Mouse (Mus musculus): ENCODE data around the gene Nuak1.
"Not testable (repeated sequence)": the region's sequence is repeated elsewhere in the genome, so short reads cannot be mapped to it uniquely, and the experiment has no call there.

The Nuak1 gene

GRCm38 (mm10) chr10:84440541-84441433, at the start of gene Nuak1:
Nuak1 (minus strand) TSS chr10:84440597.
- peak; percentile 87 for DNase-seq (ENCODE audit: low spot score)

DNA sequence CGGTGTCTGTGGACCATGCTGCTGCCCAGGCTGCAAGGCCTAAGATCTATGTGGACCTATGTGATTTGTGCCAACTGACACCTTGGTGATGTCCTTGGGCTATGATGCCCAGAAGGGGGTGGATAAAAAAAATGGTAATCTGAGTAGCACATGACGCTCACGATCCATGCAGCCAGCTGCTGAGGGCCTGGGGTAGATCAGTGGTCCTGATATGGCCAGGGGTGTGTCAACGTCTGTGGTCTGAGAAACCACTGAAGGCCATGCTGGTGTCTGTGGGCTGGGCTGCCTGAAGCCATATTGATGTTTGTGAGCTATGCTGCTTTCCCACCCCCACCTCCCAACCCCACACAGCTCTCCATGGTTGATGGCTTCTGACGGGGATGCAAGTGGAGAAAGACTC, 49.7 kb upstream of the Nuak1 start:
- DNase-seq (ENCODE audit: low spot score) = no peak

- peak; percentile 38 for DNase-seq (ENCODE audit: low spot score)
These were observed 47.9 kb upstream of the Nuak1 start for GRCm38 (mm10) chr10:84488315-84488714.

- no peak for DNase-seq (ENCODE audit: low spot score)
These were observed 44.3 kb upstream of the Nuak1 start for GRCm38 (mm10) chr10:84484661-84485060.

- DNase-seq (ENCODE audit: low spot score) = no peak
These were observed 43.2 kb upstream of the Nuak1 start for GRCm38 (mm10) chr10:84483553-84483952.

- no peak for DNase-seq (ENCODE audit: low spot score)
These were observed 42.7 kb upstream of the Nuak1 start for GRCm38 (mm10) chr10:84483069-84483468.

DNA sequence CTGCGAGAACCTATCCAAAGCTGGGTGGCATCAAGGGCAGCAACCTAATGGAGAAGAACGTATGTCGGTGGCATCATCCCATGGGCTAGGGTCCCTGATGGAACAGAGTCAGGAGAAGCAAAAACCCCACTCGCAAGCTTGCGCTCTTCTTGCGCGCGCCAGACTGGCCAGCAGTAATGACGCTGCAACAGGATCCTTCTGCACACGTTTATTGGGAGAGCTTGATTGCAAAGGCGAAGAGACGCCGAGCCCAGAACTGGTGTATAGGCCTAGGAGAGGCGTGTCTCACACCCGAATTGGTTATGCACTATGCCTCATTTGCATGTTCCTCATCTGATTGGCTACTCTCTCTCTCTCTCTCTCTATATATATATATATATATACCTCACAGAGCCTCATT, 42.0 kb upstream of the Nuak1 start:
- DNase-seq (ENCODE audit: low spot score) = not testable (repeated sequence)

DNA sequence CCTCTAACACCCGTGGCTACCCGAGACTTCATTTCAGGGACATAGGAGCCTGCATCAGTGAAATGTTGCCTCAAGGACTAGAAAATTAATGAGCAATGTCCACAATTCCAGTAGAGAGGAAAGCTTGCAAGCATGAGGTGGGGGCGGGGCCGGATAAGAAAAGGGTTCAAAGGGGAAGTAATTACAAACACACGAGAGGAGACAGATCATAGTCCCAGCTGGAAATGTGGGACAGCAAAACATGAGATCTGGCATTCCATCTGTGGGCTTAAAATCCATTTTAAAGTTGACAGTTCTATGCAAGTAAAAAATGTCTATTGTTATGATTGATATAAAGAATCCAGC, 40.9 kb upstream of the Nuak1 start:
- peak; percentile 21 for DNase-seq (ENCODE audit: low spot score)

DNA sequence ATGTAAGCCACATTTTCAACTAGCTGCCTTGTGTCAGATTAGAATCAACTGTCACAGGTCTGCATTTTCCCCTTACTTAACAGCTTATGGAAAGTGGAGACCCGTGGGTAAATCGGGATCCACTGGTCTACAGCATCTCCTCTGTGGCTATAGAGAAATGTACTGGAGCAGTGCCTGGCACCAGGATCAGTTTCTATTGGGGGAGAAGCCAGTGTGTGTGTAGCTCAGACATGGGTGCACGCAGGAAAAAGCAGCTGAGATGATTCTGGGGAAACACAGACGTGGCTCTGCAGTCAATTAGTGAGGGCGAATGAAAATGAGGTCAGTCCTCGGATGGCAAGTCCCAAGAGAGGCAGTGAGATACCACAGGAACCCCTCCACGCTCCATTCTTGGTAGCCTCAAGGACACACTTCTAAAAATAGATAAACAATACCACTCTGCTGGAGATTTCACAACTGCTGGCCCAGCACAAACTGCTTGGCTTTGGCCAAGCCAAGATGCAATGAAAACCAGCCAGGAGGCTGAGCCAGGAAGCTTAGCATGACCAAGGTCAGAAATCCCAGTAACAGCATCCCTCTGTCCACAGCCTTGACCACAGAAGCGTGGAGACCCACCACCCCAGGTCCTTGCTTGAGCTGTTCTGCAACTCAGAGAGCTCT, 40.4 kb upstream of the Nuak1 start:
- peak; percentile 18 for DNase-seq (ENCODE audit: low spot score)

DNA sequence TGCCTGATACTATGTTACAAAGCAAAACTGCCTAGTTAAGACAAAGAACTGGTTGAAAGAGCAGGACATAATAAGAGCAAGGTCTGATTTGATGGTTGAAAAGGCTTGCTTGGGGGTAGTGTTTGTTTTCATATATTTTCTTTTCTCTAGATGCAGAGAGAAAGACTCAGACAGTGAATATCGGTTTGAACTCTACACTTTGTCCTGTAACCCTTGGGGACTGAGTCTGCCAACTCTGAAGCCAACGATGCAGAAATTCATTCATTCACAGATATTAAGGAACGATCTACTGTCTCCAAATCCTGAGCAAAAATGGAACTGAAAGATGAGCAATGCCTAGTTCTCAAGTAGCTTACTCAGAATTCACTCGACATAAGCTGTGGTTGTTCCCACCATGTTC, 39.7 kb upstream of the Nuak1 start:
- no peak for DNase-seq (ENCODE audit: low spot score)

DNA sequence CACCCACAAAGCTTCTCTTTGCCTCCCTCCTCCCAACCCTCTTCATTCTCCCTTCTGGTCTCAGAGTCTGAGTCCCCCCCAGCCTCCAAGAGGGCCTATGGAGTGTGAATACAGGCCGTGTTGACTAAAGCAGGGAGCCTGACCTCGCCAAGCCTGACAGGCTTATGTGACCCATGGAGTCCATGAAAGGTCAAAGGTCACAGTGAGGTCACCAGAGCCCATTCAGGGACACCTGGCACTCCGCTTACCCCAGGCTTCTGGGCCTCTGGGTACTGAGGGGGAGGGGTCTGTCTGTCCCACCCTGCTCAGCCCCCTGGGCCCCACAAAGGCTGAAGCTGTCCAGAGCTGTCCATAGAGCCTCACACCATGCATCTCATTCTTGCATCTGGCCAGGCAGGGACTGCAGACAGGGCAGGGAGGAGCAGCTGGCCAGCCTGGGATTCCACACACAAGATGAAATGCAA, 37.2 kb upstream of the Nuak1 start:
- peak; percentile 86 for DNase-seq (ENCODE audit: low spot score)

DNA sequence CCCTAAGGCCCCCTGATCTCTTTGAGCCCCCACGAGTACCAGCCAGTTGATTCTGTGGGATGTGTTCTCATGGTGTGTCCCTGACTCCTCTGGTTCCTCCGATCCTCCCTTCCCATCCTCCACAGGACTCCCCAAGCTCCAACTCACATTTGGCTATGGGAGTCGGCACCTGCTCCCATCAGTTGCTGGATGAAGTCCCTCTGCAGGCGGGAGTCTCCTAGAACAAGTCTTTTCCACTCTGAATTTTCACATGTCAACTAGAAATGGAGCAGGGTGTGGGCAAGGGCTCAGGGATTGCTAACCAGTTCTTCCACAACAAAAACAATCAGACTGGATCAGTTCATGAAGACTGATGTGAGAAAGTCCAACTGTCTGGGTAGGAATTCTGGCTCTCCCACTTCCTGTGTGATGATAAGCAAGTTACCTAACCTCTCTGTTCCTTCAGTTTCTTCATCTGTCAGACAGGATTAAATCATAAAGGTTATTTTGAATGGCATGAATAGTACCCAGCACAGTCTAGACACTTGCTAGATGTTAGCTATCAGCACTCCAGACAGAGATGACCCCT, 36.7 kb upstream of the Nuak1 start:
- no peak for DNase-seq (ENCODE audit: low spot score)

- DNase-seq (ENCODE audit: low spot score) = no peak
These were observed 27.3 kb upstream of the Nuak1 start for GRCm38 (mm10) chr10:84467555-84468164.

DNA sequence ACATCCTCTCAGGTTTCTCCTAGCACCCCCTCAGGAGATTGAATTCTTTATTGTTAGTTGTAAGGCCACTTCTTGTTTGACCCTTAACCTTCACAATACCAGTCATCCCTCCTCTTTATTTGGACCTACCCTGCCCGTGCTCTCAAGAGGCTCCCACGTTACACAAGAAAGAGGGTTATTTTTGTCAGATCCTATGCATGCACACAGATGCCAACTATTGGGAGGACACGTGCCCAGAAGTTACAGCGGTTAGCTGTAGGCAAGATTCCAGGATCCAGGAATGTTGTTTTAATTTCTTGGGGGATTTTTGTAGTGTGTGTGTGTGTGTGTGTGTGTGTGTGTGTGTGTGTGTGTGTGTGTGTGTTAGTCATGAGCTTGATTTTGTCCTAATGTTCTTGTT, 25.1 kb upstream of the Nuak1 start:
- DNase-seq (ENCODE audit: low spot score) = no peak

- peak; percentile 86 for DNase-seq (ENCODE audit: low spot score)
These were observed 20.2 kb upstream of the Nuak1 start for GRCm38 (mm10) chr10:84460420-84461101.

DNA sequence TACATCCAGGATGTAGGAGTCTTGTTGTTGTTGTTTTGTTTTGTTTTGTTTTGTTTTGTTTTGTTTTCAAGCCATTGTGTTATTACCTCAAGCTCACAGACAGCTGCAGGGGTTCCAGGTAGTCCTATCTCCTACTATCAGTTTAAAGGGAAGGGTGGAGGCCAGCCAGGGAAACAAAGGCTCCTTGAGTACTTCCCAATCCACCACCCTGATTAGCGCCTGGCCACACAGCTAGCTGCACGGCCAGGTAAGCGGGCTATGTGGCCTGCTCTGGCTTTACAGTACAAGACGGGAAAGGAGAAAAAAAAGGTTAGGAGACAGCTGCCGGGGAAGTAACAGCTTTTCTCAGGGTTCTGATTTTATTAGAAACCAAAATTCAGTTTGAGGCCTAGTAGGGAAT, 17.7 kb upstream of the Nuak1 start:
- DNase-seq (ENCODE audit: low spot score) = no peak

DNA sequence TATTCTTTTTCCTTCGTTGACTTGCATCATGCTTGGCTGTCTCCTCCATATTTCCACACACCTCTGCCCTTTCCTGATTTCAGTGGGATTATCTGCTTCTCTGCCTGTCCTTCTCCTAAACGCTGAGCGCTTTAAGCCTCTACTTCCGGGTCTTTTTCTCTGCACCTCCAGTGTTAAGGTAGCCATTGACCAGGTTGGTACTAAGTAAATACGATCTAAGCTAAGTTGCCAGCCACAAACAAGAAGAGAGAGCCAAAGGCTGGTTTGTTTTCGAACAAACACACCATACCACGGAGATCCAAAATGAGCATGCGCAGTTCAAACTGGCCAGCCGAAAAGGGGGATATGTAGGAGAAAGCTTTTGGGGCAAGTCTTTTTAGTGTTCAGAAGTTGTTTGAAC, 17.1 kb upstream of the Nuak1 start:
- no peak for DNase-seq (ENCODE audit: low spot score)

DNA sequence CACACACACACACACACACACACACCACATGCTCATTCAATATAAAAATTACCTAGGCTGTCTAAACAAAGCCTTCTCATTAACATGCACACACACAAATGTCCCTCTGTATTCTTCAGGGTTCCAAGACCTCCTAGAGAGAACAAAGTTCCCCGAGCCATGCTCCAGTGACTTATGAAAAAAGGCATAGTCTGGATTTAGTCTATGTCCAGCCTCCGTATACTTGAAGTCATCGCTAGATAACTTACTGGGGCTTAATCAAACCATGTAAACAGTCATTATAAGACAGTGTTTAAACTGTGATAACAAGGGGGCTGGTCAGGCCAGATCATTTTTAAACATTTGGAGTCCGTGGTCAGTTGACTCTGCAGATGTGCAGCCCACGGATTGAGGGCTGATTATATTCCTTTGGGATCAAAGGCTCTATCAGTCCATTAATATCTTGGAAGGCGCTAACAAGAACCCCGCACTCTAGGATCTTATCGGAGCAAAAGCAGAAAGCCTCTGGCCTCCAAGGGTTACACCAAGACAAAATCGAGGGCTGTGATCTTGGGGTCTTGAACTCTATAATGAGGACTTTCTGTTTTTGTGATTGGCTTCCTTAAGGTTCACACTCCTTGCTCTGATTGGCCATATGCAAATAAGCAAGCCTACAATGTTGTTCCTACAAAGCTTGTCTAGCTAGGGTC, 16.4 kb upstream of the Nuak1 start:
- no peak for DNase-seq (ENCODE audit: low spot score)

DNA sequence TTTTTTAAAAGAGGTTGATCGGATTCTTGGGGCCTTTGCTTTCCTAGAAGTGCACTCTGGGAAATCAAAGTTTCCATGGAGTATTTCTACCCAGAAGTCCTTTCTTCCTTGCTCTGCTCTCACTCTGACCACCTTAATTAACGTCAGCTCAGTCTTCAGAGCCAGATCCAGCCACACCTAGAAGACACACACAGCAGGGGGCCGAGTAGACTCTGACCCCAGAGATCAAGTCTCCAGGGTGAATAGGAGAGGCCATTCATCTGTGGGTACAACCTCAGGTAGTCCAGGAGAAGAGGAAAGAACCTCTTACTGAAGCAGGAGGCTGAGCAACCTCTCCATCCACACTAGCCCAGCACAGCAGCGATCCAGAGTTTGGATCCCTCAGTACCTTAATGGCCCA, 11.5 kb upstream of the Nuak1 start:
- DNase-seq (ENCODE audit: low spot score) = peak; percentile 50

- peak; percentile 71 for DNase-seq (ENCODE audit: low spot score)
These were observed 10.3 kb upstream of the Nuak1 start for GRCm38 (mm10) chr10:84450654-84451053.

DNA sequence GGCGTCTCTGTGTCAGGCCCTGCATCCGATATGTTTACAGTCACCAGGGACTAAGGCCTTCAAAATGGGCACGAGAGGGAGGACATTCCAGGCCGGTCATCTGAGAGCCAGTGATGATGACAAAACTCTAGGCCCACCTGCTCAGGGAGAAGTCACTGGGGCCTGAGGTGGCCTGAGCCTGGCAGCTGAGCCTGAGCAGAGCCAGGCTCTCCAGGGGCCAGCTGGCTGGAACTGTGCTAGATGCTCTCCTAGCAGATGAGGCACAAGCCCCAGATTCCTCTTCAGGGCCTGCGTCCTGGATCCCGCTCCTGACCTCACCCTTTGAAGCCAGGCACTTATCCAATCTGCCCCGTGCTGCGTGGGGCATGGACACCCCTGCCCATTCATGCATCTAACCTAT, 9.3 kb upstream of the Nuak1 start:
- no peak for DNase-seq (ENCODE audit: low spot score)
